Mouse (Mus musculus) CH12.LX (cell line): ENCODE measurements around the gene Ptpn6. TPM values are rescaled to one million over a fixed set of nuclear protein-coding genes. Genes with fewer than 3 reads are reported as not detected.

Experiments
- DNase-seq: peaks from one replicate; pipeline ENCODE4 v3.0.0-alpha.2; 2013; ENCODE audit errors: extremely low read depth
- H3K27ac ChIP-seq: 2 replicates; pipeline ENCODE4 v1.5.1; 2012; ENCODE audit warnings: low read depth, mild to moderate bottlenecking, control low read depth, moderate library complexity; ENCODE audit not compliant: insufficient read depth
- H3K27me3 ChIP-seq: replicated peaks from 2 replicates; pipeline ENCODE3; 2012; ENCODE audit warnings: inconsistent platforms
- H3K36me3 ChIP-seq, 2 experiments: replicated peaks in 1 of 2; 2 replicates each; pipeline versions ENCODE3 to v1.6.1; 2012; ENCODE audit warnings: inconsistent platforms in 1 of 2, low read length in 1 of 2, mild to moderate bottlenecking in 1 of 2, mixed read lengths in 1 of 2, moderate library complexity in 1 of 2; ENCODE audit not compliant: control insufficient read depth in 1 of 2, insufficient read depth in 1 of 2
- H3K4me1 ChIP-seq, 2 experiments: 2 replicates each; pipeline ENCODE4 v1.6.1; 2012; ENCODE audit warnings: inconsistent platforms in 1 of 2, moderate library complexity in 1 of 2; ENCODE audit not compliant: insufficient read depth in 2 of 2, control insufficient read depth in 1 of 2
- H3K4me2 ChIP-seq: 2 replicates; pipeline ENCODE4 v1.6.1; 2012; ENCODE audit warnings: low read depth, mild to moderate bottlenecking, control low read depth; ENCODE audit not compliant: poor library complexity, insufficient read depth, severe bottlenecking
- H3K4me3 ChIP-seq, 3 experiments: fragments of 150-350 bp in 1 of 3; sonication (generic) in 1 of 3; replicated peaks in 1 of 3; 2 replicates each; pipeline versions ENCODE3 to v1.5.1; 2011 to 2012; ENCODE audit warnings: low read depth in 2 of 3, low read length in 2 of 3, mild to moderate bottlenecking in 2 of 3, moderate library complexity in 2 of 3, control low read depth in 1 of 3, improper control_type of control experiment in 1 of 3, inconsistent platforms in 1 of 3, mixed read lengths in 1 of 3; ENCODE audit not compliant: poor library complexity in 1 of 3
- H3K79me2 ChIP-seq: replicated peaks from 2 replicates; pipeline ENCODE4 v1.6.1; 2012; ENCODE audit warnings: mild to moderate bottlenecking, moderate library complexity; ENCODE audit not compliant: control insufficient read depth, poor library complexity, insufficient read depth, severe bottlenecking; ENCODE audit errors: extremely low read depth
- H3K9ac ChIP-seq: 2 replicates; pipeline ENCODE4 v1.6.1; 2012; ENCODE audit warnings: low read depth, mild to moderate bottlenecking, control low read depth, moderate library complexity; ENCODE audit not compliant: insufficient read depth
- H3K9me3 ChIP-seq: replicated peaks from 2 replicates; pipeline ENCODE3; 2012; ENCODE audit warnings: low read length, inconsistent platforms, mixed read lengths
- CHD2 ChIP-seq: IDR thresholded peaks from 2 replicates; pipeline ENCODE4 v1.6.1; 2011; ENCODE audit warnings: low read length, improper control_type of control experiment
- CTCF ChIP-seq, 2 experiments: IDR thresholded peaks in 1 of 2; conservative IDR thresholded peaks in 1 of 2; 2 replicates each; pipeline ENCODE4 v1.5.1; 2011 to 2012; ENCODE audit warnings: low read depth in 2 of 2, low read length in 2 of 2, improper control_type of control experiment in 1 of 2, inconsistent platforms in 1 of 2, mild to moderate bottlenecking in 1 of 2, moderate library complexity in 1 of 2
- EP300 ChIP-seq: IDR thresholded peaks from 2 replicates; pipeline ENCODE4 v1.6.1; 2011; ENCODE audit warnings: low read length, improper control_type of control experiment
- HCFC1 ChIP-seq: IDR thresholded peaks from 2 replicates; pipeline ENCODE4 v1.6.1; 2012; ENCODE audit warnings: low read depth, mild to moderate bottlenecking, inconsistent platforms, low read length, improper control_type of control experiment
- KAT2A ChIP-seq: IDR thresholded peaks from 2 replicates; pipeline ENCODE4 v1.6.1; 2012; ENCODE audit warnings: low read length, improper control_type of control experiment, inconsistent platforms; ENCODE audit not compliant: insufficient replicate concordance
- MAFK ChIP-seq: IDR thresholded peaks from 2 replicates; pipeline ENCODE4 v1.6.1; 2011; ENCODE audit warnings: low read length, improper control_type of control experiment; ENCODE audit not compliant: insufficient replicate concordance
- MXI1 ChIP-seq: IDR thresholded peaks from 2 replicates; pipeline ENCODE4 v1.6.1; 2011; ENCODE audit warnings: mild to moderate bottlenecking, low read depth, low read length, improper control_type of control experiment
- MYC ChIP-seq: IDR thresholded peaks from 2 replicates; pipeline ENCODE4 v1.6.1; 2011; ENCODE audit warnings: low read depth, mild to moderate bottlenecking, improper control_type of control experiment, low read length
- POLR2A ChIP-seq: IDR thresholded peaks from 2 replicates; pipeline ENCODE4 v1.6.1; 2011; ENCODE audit warnings: low read depth, mild to moderate bottlenecking, improper control_type of control experiment, low read length
- RAD21 ChIP-seq: IDR thresholded peaks from 2 replicates; pipeline ENCODE4 v1.6.1; 2011; ENCODE audit warnings: low read depth, mild to moderate bottlenecking, low read length, improper control_type of control experiment, moderate library complexity
- RCOR1 ChIP-seq: conservative IDR thresholded peaks from 2 replicates; pipeline ENCODE4 v1.6.1; 2012; ENCODE audit warnings: low read depth, mild to moderate bottlenecking, inconsistent platforms, low read length, improper control_type of control experiment
- SMC3 ChIP-seq: IDR thresholded peaks from 2 replicates; pipeline ENCODE4 v1.6.1; 2011; ENCODE audit warnings: low read depth, low read length, improper control_type of control experiment
- UBTF ChIP-seq: IDR thresholded peaks from 2 replicates; pipeline ENCODE4 v1.6.1; 2012; ENCODE audit warnings: low read depth, mild to moderate bottlenecking, inconsistent platforms, low read length, improper control_type of control experiment, moderate library complexity
- USF1 ChIP-seq: IDR thresholded peaks from 2 replicates; pipeline ENCODE4 v1.6.1; 2014; ENCODE audit warnings: low read depth, mild to moderate bottlenecking, inconsistent platforms, low read length, improper control_type of control experiment
- USF2 ChIP-seq: conservative IDR thresholded peaks from 2 replicates; pipeline ENCODE4 v1.6.1; 2011; ENCODE audit warnings: low read depth, low read length, improper control_type of control experiment
- ZMIZ1 ChIP-seq: IDR thresholded peaks from 2 replicates; pipeline ENCODE4 v1.6.1; 2012; ENCODE audit warnings: low read depth, mild to moderate bottlenecking, inconsistent platforms, low read length, improper control_type of control experiment
- dilution Hi-C: fragments of 300-500 bp; cut with MboI; formaldehyde crosslinking; loops from 2 replicates; pipeline ENCODE4 v1.14.3; 2020; ENCODE audit warnings: low sequenced_read_pairs; ENCODE audit not compliant: extremely low pct_unique_long_range_greater_than_20kb, extremely low pct_ligation_motif_present
- in situ Hi-C: fragments of 300-500 bp; cut with MboI; formaldehyde crosslinking; loops from 3 replicates; pipeline ENCODE4 v1.14.3; 2019; ENCODE audit warnings: low sequenced_read_pairs, low pct_ligation_motif_present, low pct_unique_long_range_greater_than_20kb, mixed read lengths
- polyA plus RNA-seq: library from polyadenylated mRNA; unstranded; fragments of >175 nt; gene quantifications from 2 replicates; pipeline ENCODE4 v1.2.1, GENCODE M21; 2012; ENCODE audit warnings: low read depth; ENCODE audit not compliant: insufficient read length
- total RNA-seq, 2 experiments: library from RNA; depleted of rRNA; stranded (reverse); fragments of 300-350 nt in 1 of 2; fragments of >200 nt in 1 of 2; gene quantifications; 2 replicates each; pipeline ENCODE4 v1.2.3; 2012 to 2014

Gene Ptpn6
- total and polyA plus RNA-seq, 3 experiments, result 247 to 585 (median 300) TPM

DNA sequence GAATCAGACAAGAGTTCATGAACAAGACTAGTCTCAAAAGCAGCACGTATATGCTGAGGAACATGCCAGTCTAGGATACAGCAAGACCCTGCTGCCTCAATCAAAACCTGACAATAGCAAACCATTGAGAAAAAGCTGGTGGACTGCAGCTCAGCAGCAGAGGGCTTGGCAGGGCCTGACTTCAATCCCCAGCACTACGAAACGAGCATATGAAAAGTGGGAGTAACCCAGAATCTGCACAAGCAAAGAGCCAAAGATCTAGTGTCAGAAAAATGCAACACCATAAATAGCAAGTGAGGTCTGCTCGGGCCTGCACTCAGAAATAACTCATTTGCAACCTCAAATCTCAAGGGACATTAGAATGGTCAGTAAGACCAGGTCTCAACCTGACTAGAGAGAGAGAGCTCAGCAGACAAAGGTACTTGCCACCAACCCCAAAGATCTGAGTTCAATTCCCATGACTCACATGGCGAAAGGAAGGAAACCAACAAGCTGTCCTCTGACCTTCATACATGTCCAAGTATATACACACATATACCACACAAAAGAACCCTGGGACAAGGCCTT is 32.4 kb downstream of the Ptpn6 start (continued):
- peak; percentile 23; the same call in 1 of the 2 replicates for TF ChIP-seq CHD2
- TF ChIP-seq, all 38 proteins: peak for 14

DNA sequence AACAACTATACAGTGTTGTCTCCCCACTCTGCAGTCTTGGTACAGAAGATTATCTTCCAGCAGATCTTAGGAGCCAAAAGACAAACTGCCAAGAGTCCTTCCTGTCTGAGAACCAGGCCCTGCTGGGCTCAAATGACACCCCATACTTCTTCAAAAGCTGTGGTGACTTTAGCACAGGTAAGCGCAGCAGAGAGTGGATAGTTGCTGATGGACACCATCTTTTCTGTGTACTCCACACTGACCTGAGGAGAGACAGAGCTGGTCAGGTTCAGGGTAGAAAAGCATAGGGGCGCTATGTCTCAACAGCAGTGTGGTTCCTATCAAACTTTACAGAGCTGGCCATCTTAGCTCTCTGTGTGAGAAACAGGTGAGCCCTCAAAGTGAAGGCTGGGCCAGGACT is 34.1 kb downstream of the Ptpn6 start:
- dilution Hi-C loops, result no loop called here
- in situ Hi-C loops, result no loop called here
- Histone ChIP-seq H3K79me2 (peaks cover 48% of the 10 kb centered on the region), H3K4me2 (no peak overlapping the region), H3K27me3 (no peaks in the 10 kb centered on the region), H3K4me3 (no peak overlapping the region), H3K9ac (no peak overlapping the region), H3K9me3 (no peaks in the 10 kb centered on the region), H3K36me3 (peaks cover 79 to 96% of the 10 kb centered on the region in 2 experiments), H3K27ac (no peak overlapping the region), H3K4me1 (peaks cover 36 to 66% of the 10 kb centered on the region in 2 experiments)
- DNase-seq, result no peak
- TF ChIP-seq CHD2, result peak; percentile 34; the same call in 1 of the 2 replicates
- TF ChIP-seq MAFK, result no peak

DNA sequence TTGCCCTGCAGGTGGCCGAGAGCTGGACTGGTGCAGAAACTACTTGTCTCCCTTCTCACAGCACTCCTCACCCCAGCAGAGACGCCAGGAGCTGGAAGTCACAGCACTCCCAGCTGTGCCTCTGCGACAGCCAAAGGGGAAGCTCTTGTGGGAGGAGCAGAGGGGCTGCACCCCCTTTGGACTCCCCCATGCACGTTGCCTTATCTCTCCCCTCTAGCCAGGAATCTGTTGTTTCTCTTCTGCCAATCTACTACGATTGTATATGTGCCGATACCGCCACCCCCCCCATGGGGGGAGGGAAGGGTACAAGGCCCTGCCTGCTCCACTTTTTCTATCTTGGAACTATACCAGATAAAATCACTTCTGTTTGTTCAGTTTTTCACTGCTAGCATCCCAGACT is 34.7 kb downstream of the Ptpn6 start:
- Histone ChIP-seq H3K4me2 (no peak overlapping the region), H3K9ac (no peak overlapping the region), H3K9me3 (no peaks in the 10 kb centered on the region), H3K36me3 (peaks cover 82 to 96% of the 10 kb centered on the region in 2 experiments), H3K4me3 (no peak overlapping the region), H3K27ac (no peak overlapping the region), H3K79me2 (peaks cover 41% of the 10 kb centered on the region), H3K4me1 (peaks cover 36 to 66% of the 10 kb centered on the region in 2 experiments), H3K27me3 (no peaks in the 10 kb centered on the region)
- in situ Hi-C loops (no loop called here), dilution Hi-C loops (no loop called here)
- TF ChIP-seq HCFC1 (no peak), ZMIZ1 (0 out of 2 replicates have a peak, but pooled peaks have one; percentile 5)
- no peak for DNase-seq

DNA sequence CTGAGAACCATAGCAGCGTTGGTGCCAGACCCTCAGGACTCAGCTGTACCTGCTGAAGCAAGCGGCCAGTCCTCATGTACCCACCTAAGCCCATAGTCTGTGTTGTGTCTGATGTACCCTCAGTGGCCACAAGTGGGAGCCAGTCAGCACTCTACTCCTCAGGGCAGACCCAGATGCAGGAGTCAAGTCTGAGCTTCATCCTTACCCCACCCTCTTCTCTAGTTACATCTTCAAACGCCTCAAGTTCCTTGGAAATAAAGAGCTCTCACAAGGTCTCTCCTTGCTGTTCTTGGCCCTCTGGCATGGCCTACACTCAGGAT is 35.8 kb downstream of the Ptpn6 start:
- H3K9ac ChIP-seq, result no peak overlapping the region
- peaks cover 74 to 89% of the 10 kb centered on the region in 2 experiments for H3K36me3 ChIP-seq
- dilution Hi-C loops, result no loop called here
- DNase-seq, result peak; percentile 80
- TF ChIP-seq RCOR1 (no peak), USF2 (no peak), KAT2A (no peak), EP300 (no peak), POLR2A (no peak), MXI1 (no peak), SMC3 (peak; percentile 87), MYC (no peak), UBTF (no peak), CTCF (conservative IDR thresholded peaks at IDR 0.05 in 1 of 2, IDR thresholded peaks at IDR 0.05 in 1 of 2; ENCODE audit: low read depth in 2 of 2, low read length in 2 of 2) (peak; percentile 72 to 87), RAD21 (peak; percentile 58), USF1 (no peak)
- in situ Hi-C loops, result no loop called here
- no peak overlapping the region for H3K4me3 ChIP-seq
- H3K27me3 ChIP-seq, result no peaks in the 10 kb centered on the region
- H3K27ac ChIP-seq, result no peak overlapping the region
- H3K79me2 ChIP-seq, result peaks cover 31% of the 10 kb centered on the region
- no peak overlapping the region for H3K4me2 ChIP-seq
- peaks cover 28 to 67% of the 10 kb centered on the region in 2 experiments for H3K4me1 ChIP-seq
- no peaks in the 10 kb centered on the region for H3K9me3 ChIP-seq
